Mouse (Mus musculus): ENCODE data around the gene Sgce. TPM values are rescaled to one million over a fixed set of nuclear protein-coding genes. Genes with fewer than 3 reads are reported as not detected.
"Not testable (repeated sequence)": the region's sequence is repeated elsewhere in the genome, so short reads cannot be mapped to it uniquely, and the experiment has no call there.

Sgce gene
- total RNA-seq (2021) (10 to 100 TPM; 73.3 to 75.4 TPM), polyA plus RNA-seq (2012; rRNA removed) (10.3 and 11.9 TPM in 2 replicates)
- long read RNA-seq, transcript Sgce-205 (11 exons, 1,696 nt) = major isoform, 48 of 55 reads
- long read RNA-seq, partial matches to known transcripts = 3 of 55 reads
- long read RNA-seq, other reads (novel, unspliced or antisense) = 2 of 55 reads

- DNase-seq = peak; percentile 89
These were observed at the start of gene Sgce, which contains the start of gene Peg10 for GRCm38 (mm10) chr6:4746696-4747439. Gene Sgce, minus strand, starts transcription at chr6:4747207. Gene Peg10, plus strand, starts transcription at chr6:4747306.

- no peak for DNase-seq
These were observed 49.3 kb upstream of the Sgce start for GRCm38 (mm10) chr6:4796281-4796680.

GRCm38 (mm10) chr6:4762252-4762651 is 15.2 kb upstream of the Sgce start:
- DNase-seq = no peak

GRCm38 (mm10) chr6:4761415-4762142 is 14.6 kb upstream of the Sgce start:
- DNase-seq = not testable (repeated sequence)

- no peak for DNase-seq
These were observed 7.9 kb upstream of the Sgce start for GRCm38 (mm10) chr6:4754886-4755285.

- DNase-seq = no peak
These were observed 7.3 kb upstream of the Sgce start for GRCm38 (mm10) chr6:4754286-4754685.

GRCm38 (mm10) chr6:4751355-4751754 is 4.3 kb upstream of the Sgce start:
- DNase-seq = no peak

- DNase-seq = peak; percentile 98
These were observed 2.1 kb upstream of the Sgce start for GRCm38 (mm10) chr6:4749091-4749490.

- DNase-seq = no peak
These were observed 1.5 kb upstream of the Sgce start for GRCm38 (mm10) chr6:4748506-4748961.

GRCm38 (mm10) chr6:4747677-4748505 is 884 bp upstream of the Sgce start:
- peak; percentile 53 for DNase-seq

- peak; percentile 72 for DNase-seq
These were observed 841 bp downstream of the Sgce start for GRCm38 (mm10) chr6:4746036-4746695.

- DNase-seq = peak; percentile 56
These were observed 6.5 kb downstream of the Sgce start for GRCm38 (mm10) chr6:4740511-4740910.

GRCm38 (mm10) chr6:4739522-4740355 is 7.3 kb downstream of the Sgce start:
- no peak for DNase-seq

GRCm38 (mm10) chr6:4738717-4739116 is 8.3 kb downstream of the Sgce start:
- DNase-seq = no peak

- no peak for DNase-seq
These were observed 8.9 kb downstream of the Sgce start for GRCm38 (mm10) chr6:4738034-4738629.

- no peak for DNase-seq
These were observed 10.6 kb downstream of the Sgce start for GRCm38 (mm10) chr6:4736372-4736771.

- DNase-seq = peak; percentile 49
These were observed 13.8 kb downstream of the Sgce start for GRCm38 (mm10) chr6:4733208-4733607.

- DNase-seq = no peak
These were observed 15.3 kb downstream of the Sgce start for GRCm38 (mm10) chr6:4731675-4732074.

- DNase-seq = no peak
These were observed 18.7 kb downstream of the Sgce start for GRCm38 (mm10) chr6:4728305-4728704.

All from adrenal gland, adult 2 months (tissue).